Mouse (Mus musculus): ENCODE data around the gene Camsap3. TPM values are rescaled to one million over a fixed set of nuclear protein-coding genes. Genes with fewer than 3 reads are reported as not detected.

Camsap3 gene
- total and polyA plus RNA-seq, 3 experiments, result 0.36 to 0.51 TPM; not detected in 1

DNA sequence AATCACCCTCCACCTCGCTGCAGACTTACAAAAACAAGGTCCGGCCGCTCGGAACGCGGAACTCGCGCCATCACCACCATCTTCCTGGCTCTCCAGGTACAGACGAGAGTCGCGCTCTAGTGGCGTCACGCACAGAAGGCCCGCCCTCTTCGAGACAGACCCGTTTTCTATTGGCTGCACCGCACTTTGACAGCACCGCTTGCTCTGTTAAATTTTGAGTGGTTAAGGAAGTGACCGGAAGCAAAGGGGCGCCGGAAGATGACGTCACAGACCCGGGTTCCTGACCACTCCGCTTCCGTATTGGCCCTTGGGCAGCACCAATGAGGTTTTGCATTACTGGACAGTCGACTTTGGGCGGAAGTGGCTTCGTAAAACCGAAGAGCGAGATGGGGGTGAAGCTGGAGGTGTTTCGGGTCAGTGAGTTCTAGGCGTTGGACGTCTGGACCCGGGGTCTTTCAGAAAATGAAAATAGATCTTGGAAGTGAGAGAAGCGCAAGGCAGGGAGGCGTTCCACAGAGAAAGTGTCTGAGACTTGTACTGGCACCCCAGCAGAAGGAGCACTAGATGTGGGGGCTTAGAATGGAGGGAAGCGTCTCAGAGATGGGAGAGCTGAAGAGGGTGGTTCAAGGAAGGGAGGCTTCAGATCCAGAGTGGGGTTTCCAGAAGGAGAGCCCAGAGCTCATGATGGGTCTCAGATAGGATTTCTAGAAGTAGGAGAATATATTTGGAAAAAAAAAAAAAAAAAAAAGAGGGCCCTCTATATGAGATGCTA, 34.3 kb downstream of the Camsap3 start, which contains the start of the genes Xab2 and Pet100:
Xab2 (minus strand) TSS at position 118 of the 772 bp plus-strand sequence.
Pet100 (plus strand) TSS at position 350 of the 772 bp plus-strand sequence.
- dilution Hi-C loops (cut with MboI; ENCODE audit: extremely low pct_ligation_motif_present, extremely low pct_unique_long_range_greater_than_20kb, low sequenced_read_pairs), result no loop called here
- H3K27me3 ChIP-seq (replicated peaks), result no peaks in the 10 kb centered on the region
- peaks cover 25% of the 10 kb centered on the region for H3K79me2 ChIP-seq (replicated peaks; ENCODE audit: control insufficient read depth, extremely low read depth, insufficient read depth, poor library complexity, severe bottlenecking)
- peak; percentile 100 for DNase-seq (ENCODE audit: extremely low read depth)
- in situ Hi-C loops (cut with MboI; ENCODE audit: low pct_ligation_motif_present, low pct_unique_long_range_greater_than_20kb, low sequenced_read_pairs), result loop anchor here (10.0 kb wide), 1 partner anchor 47 kb away; no protein-coding TSS in a partner anchor
- TF ChIP-seq TCF12 (IDR thresholded peaks at IDR 0.05; ENCODE audit: low read depth, low read length), result peak; percentile 69; the same call in 1 of the 2 replicates
- TF ChIP-seq CHD2 (IDR thresholded peaks at IDR 0.05; ENCODE audit: low read length), result peak; percentile 98
- no peak for TF ChIP-seq USF2 (conservative IDR thresholded peaks at IDR 0.05; ENCODE audit: low read depth, low read length)
- no peak for TF ChIP-seq ETS1 (conservative IDR thresholded peaks at IDR 0.05; ENCODE audit: low read depth, low read length)
- no peak for TF ChIP-seq ZC3H11A (IDR thresholded peaks at IDR 0.05; ENCODE audit: low read depth, low read length)
- TF ChIP-seq JUN (IDR thresholded peaks at IDR 0.05; ENCODE audit: insufficient read depth, low read depth, low read length), result peak; percentile 30; the same call in 1 of the 2 replicates
- no peak for TF ChIP-seq CHD1 (IDR thresholded peaks at IDR 0.05; ENCODE audit: low read depth, low read length)
- TF ChIP-seq ZNF384 (IDR thresholded peaks at IDR 0.05; ENCODE audit: low read depth, low read length), result no peak
- 0 out of 2 replicates have a peak, but pooled peaks have one; percentile 35 for TF ChIP-seq TBP (conservative IDR thresholded peaks at IDR 0.05; ENCODE audit: low read depth, low read length)
- peak; percentile 78 for TF ChIP-seq MXI1 (IDR thresholded peaks at IDR 0.05; ENCODE audit: low read depth, low read length)
- peak; percentile 67; the same call in 1 of the 2 replicates for TF ChIP-seq GABPA (IDR thresholded peaks at IDR 0.05; ENCODE audit: insufficient replicate concordance, low read depth, low read length)
- TF ChIP-seq SIN3A (IDR thresholded peaks at IDR 0.05; ENCODE audit: low read length), result peak; percentile 100
- TF ChIP-seq RAD21 (IDR thresholded peaks at IDR 0.05; ENCODE audit: low read depth, low read length), result no peak
- peak; percentile 73 for TF ChIP-seq POLR2A (IDR thresholded peaks at IDR 0.05; ENCODE audit: low read depth, low read length)
- TF ChIP-seq NELFE (IDR thresholded peaks at IDR 0.05; ENCODE audit: low read depth, low read length), result 0 out of 2 replicates have a peak, but pooled peaks have one; percentile 59
- TF ChIP-seq ZMIZ1 (IDR thresholded peaks at IDR 0.05; ENCODE audit: low read depth, low read length), result no peak
- TF ChIP-seq UBTF (IDR thresholded peaks at IDR 0.05; ENCODE audit: low read depth, low read length), result no peak
- 0 out of 2 replicates have a peak, but pooled peaks have one; percentile 23 for TF ChIP-seq BHLHE40 (IDR thresholded peaks at IDR 0.05; ENCODE audit: low read depth, low read length)
- TF ChIP-seq POLR2AphosphoS2 (IDR thresholded peaks at IDR 0.05; ENCODE audit: low read depth, low read length), result no peak
- TF ChIP-seq NRF1 (IDR thresholded peaks at IDR 0.05; ENCODE audit: low read depth, low read length), result peak; percentile 53
- TF ChIP-seq MYC (IDR thresholded peaks at IDR 0.05; ENCODE audit: low read depth, low read length), result no peak
- TF ChIP-seq MAFK (IDR thresholded peaks at IDR 0.05; ENCODE audit: insufficient replicate concordance, low read length), result no peak
- no peak for TF ChIP-seq MAX (IDR thresholded peaks at IDR 0.05; ENCODE audit: low read length)
- TF ChIP-seq USF1 (IDR thresholded peaks at IDR 0.05; ENCODE audit: low read depth, low read length), result no peak
- TF ChIP-seq SMC3 (IDR thresholded peaks at IDR 0.05; ENCODE audit: low read depth, low read length), result no peak
- peak; percentile 100 for TF ChIP-seq ELF1 (IDR thresholded peaks at IDR 0.05; ENCODE audit: low read depth, low read length)
- TF ChIP-seq RCOR1 (conservative IDR thresholded peaks at IDR 0.05; ENCODE audit: low read depth, low read length), result no peak
- TF ChIP-seq PAX5 (IDR thresholded peaks at IDR 0.05; ENCODE audit: low read length), result no peak
- TF ChIP-seq JUND (conservative IDR thresholded peaks at IDR 0.05; ENCODE audit: low read depth, low read length), result peak; percentile 50; the same call in 1 of the 2 replicates
- peak; percentile 64; the same call in 1 of the 2 replicates for TF ChIP-seq MEF2A (IDR thresholded peaks at IDR 0.05; ENCODE audit: borderline replicate concordance, low read depth, low read length)
- peak; percentile 86; the same call in 1 of the 2 replicates for TF ChIP-seq MAZ (IDR thresholded peaks at IDR 0.05; ENCODE audit: low read depth, low read length)
- peak; percentile 71; the same call in 1 of the 2 replicates for TF ChIP-seq IRF4 (IDR thresholded peaks at IDR 0.05; ENCODE audit: low read depth, low read length)
- peak; percentile 99 for TF ChIP-seq HCFC1 (IDR thresholded peaks at IDR 0.05; ENCODE audit: low read depth, low read length)
- TF ChIP-seq E2F4 (IDR thresholded peaks at IDR 0.05; ENCODE audit: insufficient replicate concordance, low read depth, low read length), result no peak; the same call in 1 of the 2 replicates
- no peak for TF ChIP-seq ZKSCAN1 (IDR thresholded peaks at IDR 0.05; ENCODE audit: borderline replicate concordance, low read depth, low read length)
- peak; percentile 99 for TF ChIP-seq KAT2A (IDR thresholded peaks at IDR 0.05; ENCODE audit: insufficient replicate concordance, low read length)
- no peak for TF ChIP-seq EP300 (IDR thresholded peaks at IDR 0.05; ENCODE audit: low read length)
- TF ChIP-seq CTCF (conservative IDR thresholded peaks at IDR 0.05 in 1 of 2, IDR thresholded peaks at IDR 0.05 in 1 of 2; ENCODE audit: low read depth in 2 of 2, low read length in 2 of 2), result no peak
- peak within 1 kb of the TSS; percentile 90 to 96 (median 93) for H3K4me3 ChIP-seq (replicated peaks in 1 of 3; ENCODE audit: low read depth in 2 of 3, low read length in 2 of 3, poor library complexity in 1 of 3)
- H3K4me1 ChIP-seq (ENCODE audit: control insufficient read depth in 1 of 2, insufficient read depth in 2 of 2), result peaks cover 6 to 27% of the 10 kb centered on the region in 2 experiments
- peak within 1 kb of the TSS; percentile 96 for H3K9ac ChIP-seq (ENCODE audit: insufficient read depth, low read depth)
- no peak within 1 kb of the TSS for H3K27ac ChIP-seq (ENCODE audit: insufficient read depth, low read depth)
- H3K36me3 ChIP-seq (replicated peaks in 1 of 2; ENCODE audit: control insufficient read depth in 1 of 2, insufficient read depth in 1 of 2, low read length in 1 of 2), result peaks cover 30 to 65% of the 10 kb centered on the region in 2 experiments
- H3K4me2 ChIP-seq (ENCODE audit: insufficient read depth, low read depth, poor library complexity, severe bottlenecking), result peak within 1 kb of the TSS; percentile 88
- no peaks in the 10 kb centered on the region for H3K9me3 ChIP-seq (replicated peaks; ENCODE audit: low read length)
